Mouse (Mus musculus) kidney, embryonic 16.5 days (tissue): ENCODE measurements at regions not wholly inside any gene's neighbourhood (a gene's known extent, or its start where the extent isn't known, plus 50 kb on each side); places are given as distances from the start of the nearest gene placed in this dataset.

ENCODE experiments used
- ATAC-seq: fragments of 200-750 bp; cut with Nextera tagmentation; 2 replicates; pipeline ENCODE4 v1.8.0; 2017; ENCODE audit warnings: moderate TSS enrichment; ENCODE audit not compliant: low FRiP score, low TSS enrichment
- H3K27ac ChIP-seq: fragments of 300-500 bp; sonication (generic); 2 replicates; pipeline ENCODE4 v1.5.1; 2014; ENCODE audit warnings: low read length
- H3K27me3 ChIP-seq: fragments of 300-500 bp; sonication (generic); 2 replicates; pipeline ENCODE4 v1.6.1; 2014; ENCODE audit warnings: low read length, control low read depth, mixed read lengths; ENCODE audit not compliant: insufficient read depth
- H3K36me3 ChIP-seq: fragments of 300-500 bp; sonication (generic); 2 replicates; pipeline ENCODE4 v1.6.1; 2014; ENCODE audit warnings: low read length, control low read depth, mixed read lengths; ENCODE audit not compliant: insufficient read depth
- H3K4me1 ChIP-seq: fragments of 300-500 bp; sonication (generic); 2 replicates; pipeline ENCODE4 v1.6.1; 2014; ENCODE audit warnings: low read length, control low read depth, mixed read lengths; ENCODE audit not compliant: insufficient read depth
- H3K4me2 ChIP-seq: fragments of 300-500 bp; sonication (generic); replicated peaks from 2 replicates; pipeline ENCODE4 v1.6.1; 2014; ENCODE audit warnings: low read depth, low read length
- H3K4me3 ChIP-seq: fragments of 300-500 bp; sonication (generic); 2 replicates; pipeline ENCODE4 v1.5.1; 2014; ENCODE audit warnings: mild to moderate bottlenecking, low read length
- H3K9ac ChIP-seq: fragments of 300-500 bp; sonication (generic); replicated peaks from 2 replicates; pipeline ENCODE4 v1.6.1; 2014; ENCODE audit warnings: low read length
- H3K9me3 ChIP-seq: fragments of 300-500 bp; sonication (generic); 2 replicates; pipeline ENCODE4 v1.6.1; 2016; ENCODE audit warnings: low read length, control low read depth
- WGBS: fragments of 180-500 bp; shearing (Covaris S2); extraction: QIAGEN DNeasy Blood & Tissue Kit; methylation state at CpG from one replicate; pipeline ENCODE4 v1.1.7; 2014; 5-methylcytosine and 5-hydroxymethylcytosine counted together

GRCm38 (mm10) chr13:84565644-84566532, 343.8 kb downstream of the Tmem161b start:
- Histone ChIP-seq H3K4me3 (no peak overlapping the region), H3K9me3 (no peaks in the 10 kb centered on the region), H3K9ac (no peak overlapping the region), H3K27me3 (no peaks in the 10 kb centered on the region), H3K4me2 (no peak overlapping the region), H3K36me3 (no peaks in the 10 kb centered on the region), H3K27ac (no peak overlapping the region), H3K4me1 (no peaks in the 10 kb centered on the region)
- no peak for ATAC-seq
- 86% methylated on average over 11 of the region's 11 CpGs for WGBS

- Histone ChIP-seq H3K36me3 (no peaks in the 10 kb centered on the region), H3K4me1 (no peaks in the 10 kb centered on the region), H3K27ac (no peak overlapping the region), H3K27me3 (no peaks in the 10 kb centered on the region), H3K9ac (no peak overlapping the region), H3K9me3 (no peaks in the 10 kb centered on the region), H3K4me3 (no peak overlapping the region), H3K4me2 (no peak overlapping the region)
- no peak for ATAC-seq
- WGBS: 65% methylated on average over 6 of the region's 6 CpGs
Observed at GRCm38 (mm10) chr13:84566533-84566832, 344.4 kb downstream of the Tmem161b start.

GRCm38 (mm10) chr13:84569371-84569770, 347.3 kb downstream of the Tmem161b start:
- ATAC-seq: no peak
- H3K36me3 ChIP-seq: no peaks in the 10 kb centered on the region
- H3K4me2 ChIP-seq: no peak overlapping the region
- no peak overlapping the region for H3K9ac ChIP-seq
- H3K27me3 ChIP-seq: no peaks in the 10 kb centered on the region
- no peak overlapping the region for H3K4me3 ChIP-seq
- no peak overlapping the region for H3K27ac ChIP-seq
- no peaks in the 10 kb centered on the region for H3K9me3 ChIP-seq
- H3K4me1 ChIP-seq: no peaks in the 10 kb centered on the region

- ATAC-seq: no peak
- no peaks in the 10 kb centered on the region for H3K36me3 ChIP-seq
- H3K27ac ChIP-seq: no peak overlapping the region
- H3K4me2 ChIP-seq: no peak overlapping the region
- no peaks in the 10 kb centered on the region for H3K27me3 ChIP-seq
- H3K4me3 ChIP-seq: no peak overlapping the region
- H3K9ac ChIP-seq: no peak overlapping the region
- H3K9me3 ChIP-seq: no peaks in the 10 kb centered on the region
- WGBS: 87% methylated on average over 2 of the region's 2 CpGs
- no peaks in the 10 kb centered on the region for H3K4me1 ChIP-seq
Observed at GRCm38 (mm10) chr13:84570206-84570605, 348.1 kb downstream of the Tmem161b start.

- ATAC-seq: no peak
Observed at GRCm38 (mm10) chr13:84570984-84571844, 349.1 kb downstream of the Tmem161b start.

GRCm38 (mm10) chr13:84571845-84572193, 349.7 kb downstream of the Tmem161b start:
- no peak overlapping the region for H3K4me2 ChIP-seq
- no peaks in the 10 kb centered on the region for H3K27me3 ChIP-seq
- H3K9me3 ChIP-seq: no peaks in the 10 kb centered on the region
- H3K4me1 ChIP-seq: no peaks in the 10 kb centered on the region
- H3K9ac ChIP-seq: no peak overlapping the region
- no peaks in the 10 kb centered on the region for H3K36me3 ChIP-seq
- 81% methylated on average over 3 of the region's 3 CpGs for WGBS
- no peak overlapping the region for H3K4me3 ChIP-seq
- no peak overlapping the region for H3K27ac ChIP-seq
- ATAC-seq: no peak

More at GRCm38 (mm10) chr13:84570984-84571844, 349.1 kb downstream of the Tmem161b start:
- Histone ChIP-seq H3K36me3 (no peaks in the 10 kb centered on the region), H3K9me3 (no peaks in the 10 kb centered on the region), H3K9ac (no peak overlapping the region), H3K4me1 (no peaks in the 10 kb centered on the region), H3K27ac (no peak overlapping the region), H3K27me3 (no peaks in the 10 kb centered on the region), H3K4me2 (no peak overlapping the region), H3K4me3 (no peak overlapping the region)
- WGBS: 47% methylated on average over 10 of the region's 10 CpGs

- WGBS: 89% methylated on average over 2 of the region's 2 CpGs
- Histone ChIP-seq H3K4me1 (no peaks in the 10 kb centered on the region), H3K4me2 (no peak overlapping the region), H3K36me3 (no peaks in the 10 kb centered on the region), H3K27me3 (no peaks in the 10 kb centered on the region), H3K9ac (no peak overlapping the region), H3K4me3 (no peak overlapping the region), H3K9me3 (no peaks in the 10 kb centered on the region), H3K27ac (no peak overlapping the region)
- no peak for ATAC-seq
Observed at GRCm38 (mm10) chr13:84572231-84572630, 350.1 kb downstream of the Tmem161b start.

GRCm38 (mm10) chr13:84596585-84597142, 374.6 kb downstream of the Tmem161b start:
- no peak overlapping the region for H3K4me2 ChIP-seq
- H3K4me3 ChIP-seq: no peak overlapping the region
- H3K27me3 ChIP-seq: no peaks in the 10 kb centered on the region
- H3K27ac ChIP-seq: no peak overlapping the region
- H3K4me1 ChIP-seq: no peaks in the 10 kb centered on the region
- no peak for ATAC-seq
- H3K9me3 ChIP-seq: no peaks in the 10 kb centered on the region
- no peaks in the 10 kb centered on the region for H3K36me3 ChIP-seq
- H3K9ac ChIP-seq: no peak overlapping the region

- H3K27me3 ChIP-seq: no peaks in the 10 kb centered on the region
- no peaks in the 10 kb centered on the region for H3K9me3 ChIP-seq
- no peak overlapping the region for H3K27ac ChIP-seq
- H3K4me1 ChIP-seq: no peaks in the 10 kb centered on the region
- H3K36me3 ChIP-seq: no peaks in the 10 kb centered on the region
- no peak for ATAC-seq
- H3K4me2 ChIP-seq: no peak overlapping the region
- WGBS: 89% methylated on average over 1 of the region's 1 CpGs
- no peak overlapping the region for H3K9ac ChIP-seq
- no peak overlapping the region for H3K4me3 ChIP-seq
Observed at GRCm38 (mm10) chr13:84602612-84603011, 380.5 kb downstream of the Tmem161b start.

GRCm38 (mm10) chr13:84612497-84612896, 390.4 kb downstream of the Tmem161b start:
- no peaks in the 10 kb centered on the region for H3K4me1 ChIP-seq
- H3K4me2 ChIP-seq: no peak overlapping the region
- no peak for ATAC-seq
- no peak overlapping the region for H3K9ac ChIP-seq
- no peaks in the 10 kb centered on the region for H3K27me3 ChIP-seq
- H3K9me3 ChIP-seq: no peaks in the 10 kb centered on the region
- no peak overlapping the region for H3K4me3 ChIP-seq
- no peaks in the 10 kb centered on the region for H3K36me3 ChIP-seq
- H3K27ac ChIP-seq: no peak overlapping the region
- 27% methylated on average over 4 of the region's 4 CpGs for WGBS
